Mouse (Mus musculus): ENCODE measurements around the gene Mcu. TPM values are rescaled to one million over a fixed set of nuclear protein-coding genes. Genes with fewer than 3 reads are reported as not detected.

Gene Mcu
- polyA plus RNA-seq (2011; ENCODE audit: insufficient read depth, insufficient read length, low replicate concordance, missing spikeins) = 11.7 and 16.1 TPM in 2 replicates

- TF ChIP-seq POLR2A (IDR thresholded peaks at IDR 0.05; ENCODE audit: borderline replicate concordance, control insufficient read depth, low read depth, low read length) = peak; percentile 84; the same call in 1 of the 2 replicates
- TF ChIP-seq CTCF (IDR thresholded peaks at IDR 0.05; ENCODE audit: control insufficient read depth, insufficient read depth, low read length) = no peak
- peak within 1 kb of the TSS; percentile 76 for H3K27ac ChIP-seq (ENCODE audit: control insufficient read depth, insufficient read depth, low read depth, low read length, poor library complexity)
- H3K4me3 ChIP-seq (replicated peaks; ENCODE audit: control insufficient read depth, low read depth, low read length) = peak within 1 kb of the TSS; percentile 72
- peaks cover 4% of the 10 kb centered on the region; the same call in 1 of the 2 replicates for H3K4me1 ChIP-seq (ENCODE audit: control insufficient read depth, insufficient read depth, low read length)
- under 1% methylated on average over 35 of the region's 36 CpGs for WGBS
Observed at GRCm38 (mm10) chr10:59616522-59616921, at the start of gene Mcu. Mcu (minus strand) TSS chr10:59616692.

- TF ChIP-seq POLR2A (IDR thresholded peaks at IDR 0.05; ENCODE audit: borderline replicate concordance, control insufficient read depth, low read depth, low read length) (no peak), CTCF (IDR thresholded peaks at IDR 0.05; ENCODE audit: control insufficient read depth, insufficient read depth, low read length) (no peak)
- Histone ChIP-seq H3K4me1 (ENCODE audit: control insufficient read depth, insufficient read depth, low read length) (no peaks in the 10 kb centered on the region; the same call in 1 of the 2 replicates), H3K27ac (ENCODE audit: control insufficient read depth, insufficient read depth, low read depth, low read length, poor library complexity) (no peak overlapping the region), H3K4me3 (replicated peaks; ENCODE audit: control insufficient read depth, low read depth, low read length) (no peak overlapping the region)
- 21% methylated on average over 13 of the region's 13 CpGs for WGBS
Observed at GRCm38 (mm10) chr10:59665503-59666291, 49.2 kb upstream of the Mcu start.

- TF ChIP-seq POLR2A (IDR thresholded peaks at IDR 0.05; ENCODE audit: borderline replicate concordance, control insufficient read depth, low read depth, low read length) = no peak
- TF ChIP-seq CTCF (IDR thresholded peaks at IDR 0.05; ENCODE audit: control insufficient read depth, insufficient read depth, low read length) = no peak
- Histone ChIP-seq H3K4me3 (replicated peaks; ENCODE audit: control insufficient read depth, low read depth, low read length) (no peak overlapping the region), H3K27ac (ENCODE audit: control insufficient read depth, insufficient read depth, low read depth, low read length, poor library complexity) (no peak overlapping the region), H3K4me1 (ENCODE audit: control insufficient read depth, insufficient read depth, low read length) (no peaks in the 10 kb centered on the region; the same call in 1 of the 2 replicates)
- 67% methylated on average over 2 of the region's 2 CpGs for WGBS
Observed at GRCm38 (mm10) chr10:59664765-59665164, 48.3 kb upstream of the Mcu start.

GRCm38 (mm10) chr10:59656799-59657198, 40.3 kb upstream of the Mcu start:
- 32% methylated on average over 13 of the region's 13 CpGs for WGBS
- H3K27ac ChIP-seq (ENCODE audit: control insufficient read depth, insufficient read depth, low read depth, low read length, poor library complexity) = no peak overlapping the region
- TF ChIP-seq POLR2A (IDR thresholded peaks at IDR 0.05; ENCODE audit: borderline replicate concordance, control insufficient read depth, low read depth, low read length) (no peak), CTCF (IDR thresholded peaks at IDR 0.05; ENCODE audit: control insufficient read depth, insufficient read depth, low read length) (no peak)
- H3K4me1 ChIP-seq (ENCODE audit: control insufficient read depth, insufficient read depth, low read length) = no peaks in the 10 kb centered on the region; the same call in 1 of the 2 replicates
- no peak overlapping the region for H3K4me3 ChIP-seq (replicated peaks; ENCODE audit: control insufficient read depth, low read depth, low read length)

GRCm38 (mm10) chr10:59646821-59647378, 30.4 kb upstream of the Mcu start:
- no peaks in the 10 kb centered on the region for H3K4me1 ChIP-seq (ENCODE audit: control insufficient read depth, insufficient read depth, low read length)
- no peak overlapping the region for H3K4me3 ChIP-seq (replicated peaks; ENCODE audit: control insufficient read depth, low read depth, low read length)
- WGBS = 76% methylated on average over 5 of the region's 5 CpGs
- H3K27ac ChIP-seq (ENCODE audit: control insufficient read depth, insufficient read depth, low read depth, low read length, poor library complexity) = no peak overlapping the region
- no peak for TF ChIP-seq POLR2A (IDR thresholded peaks at IDR 0.05; ENCODE audit: borderline replicate concordance, control insufficient read depth, low read depth, low read length)
- no peak for TF ChIP-seq CTCF (IDR thresholded peaks at IDR 0.05; ENCODE audit: control insufficient read depth, insufficient read depth, low read length)

DNA sequence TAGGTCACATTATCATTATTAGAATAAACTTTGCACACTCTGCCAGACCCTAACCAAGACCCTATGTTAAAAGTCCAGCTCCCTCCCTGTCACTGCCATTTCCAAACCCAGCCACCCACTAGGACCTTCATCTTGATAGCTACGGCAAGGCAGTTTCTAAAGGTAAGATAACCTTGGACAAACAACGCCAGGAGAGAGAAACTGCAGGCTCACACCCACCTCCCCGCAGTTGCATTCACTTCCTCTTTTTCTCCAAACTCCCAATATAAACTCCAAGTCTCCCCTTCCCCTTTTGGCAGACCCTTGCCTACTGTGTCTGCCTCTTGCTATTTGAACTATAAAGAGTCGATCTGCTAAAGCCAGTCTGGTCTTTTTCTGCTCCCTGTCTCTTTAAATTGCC, 28.7 kb upstream of the Mcu start:
- H3K27ac ChIP-seq (ENCODE audit: control insufficient read depth, insufficient read depth, low read depth, low read length, poor library complexity) = no peak overlapping the region
- 4% methylated on average over 4 of the region's 4 CpGs for WGBS
- H3K4me1 ChIP-seq (ENCODE audit: control insufficient read depth, insufficient read depth, low read length) = no peaks in the 10 kb centered on the region
- TF ChIP-seq CTCF (IDR thresholded peaks at IDR 0.05; ENCODE audit: control insufficient read depth, insufficient read depth, low read length) (no peak), POLR2A (IDR thresholded peaks at IDR 0.05; ENCODE audit: borderline replicate concordance, control insufficient read depth, low read depth, low read length) (no peak)
- no peak overlapping the region for H3K4me3 ChIP-seq (replicated peaks; ENCODE audit: control insufficient read depth, low read depth, low read length)

DNA sequence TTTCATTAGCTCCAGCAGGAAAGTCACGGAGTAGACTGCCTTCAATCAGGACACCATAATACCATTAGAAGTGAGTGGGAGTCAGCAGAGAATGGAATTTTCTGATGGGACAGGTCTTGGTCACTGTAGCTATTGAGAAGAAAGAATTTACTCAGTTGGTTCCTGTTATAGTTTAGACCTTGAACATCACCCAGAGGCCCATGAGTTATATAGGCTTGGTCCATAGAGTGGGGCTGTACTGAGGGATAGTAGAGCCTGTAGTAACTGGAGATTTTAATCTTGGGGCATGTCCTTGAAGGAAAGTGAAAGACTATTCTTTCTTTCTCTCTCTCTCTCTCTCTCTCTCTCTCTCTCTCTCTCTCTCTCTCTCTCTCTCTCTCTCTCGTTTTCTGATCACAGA, 28.2 kb upstream of the Mcu start:
- no peaks in the 10 kb centered on the region for H3K4me1 ChIP-seq (ENCODE audit: control insufficient read depth, insufficient read depth, low read length)
- no peak overlapping the region for H3K27ac ChIP-seq (ENCODE audit: control insufficient read depth, insufficient read depth, low read depth, low read length, poor library complexity)
- H3K4me3 ChIP-seq (replicated peaks; ENCODE audit: control insufficient read depth, low read depth, low read length) = no peak overlapping the region
- no peak for TF ChIP-seq CTCF (IDR thresholded peaks at IDR 0.05; ENCODE audit: control insufficient read depth, insufficient read depth, low read length)
- TF ChIP-seq POLR2A (IDR thresholded peaks at IDR 0.05; ENCODE audit: borderline replicate concordance, control insufficient read depth, low read depth, low read length) = no peak
- WGBS = 44% methylated on average over 2 of the region's 2 CpGs

- 66% methylated on average over 9 of the region's 9 CpGs for WGBS
- no peak overlapping the region for H3K4me3 ChIP-seq (replicated peaks; ENCODE audit: control insufficient read depth, low read depth, low read length)
- H3K27ac ChIP-seq (ENCODE audit: control insufficient read depth, insufficient read depth, low read depth, low read length, poor library complexity) = no peak overlapping the region
- TF ChIP-seq CTCF (IDR thresholded peaks at IDR 0.05; ENCODE audit: control insufficient read depth, insufficient read depth, low read length) (no peak), POLR2A (IDR thresholded peaks at IDR 0.05; ENCODE audit: borderline replicate concordance, control insufficient read depth, low read depth, low read length) (no peak)
- no peaks in the 10 kb centered on the region for H3K4me1 ChIP-seq (ENCODE audit: control insufficient read depth, insufficient read depth, low read length)
Observed at GRCm38 (mm10) chr10:59643645-59644044, 27.2 kb upstream of the Mcu start.
